Mouse (Mus musculus): ENCODE results near the gene Gid8.

GRCm38 (mm10) chr2:180703645-180704359, 6.1 kb upstream of the Gid8 start:
- no peak for TF ChIP-seq CTCF (IDR thresholded peaks at IDR 0.05; ENCODE audit: low read depth, low read length)
- TF ChIP-seq POLR2A (IDR thresholded peaks at IDR 0.05; ENCODE audit: borderline replicate concordance, low read depth, low read length) = no peak
